Mouse (Mus musculus) E14TG2a.4 (cell line): ENCODE measurements around the gene Cemip.

Experiments used
- CTCF ChIP-seq: conservative IDR thresholded peaks from 2 replicates; pipeline ENCODE4 v1.5.1; 2014; ENCODE audit warnings: low read length
- NANOG ChIP-seq: IDR thresholded peaks from 2 replicates; pipeline ENCODE4 v1.6.1; 2014; ENCODE audit warnings: borderline replicate concordance, low read length, mixed read lengths
- POU5F1 ChIP-seq: IDR thresholded peaks from 2 replicates; pipeline ENCODE4 v1.6.1; 2014; ENCODE audit warnings: low read length, borderline replicate concordance

DNA sequence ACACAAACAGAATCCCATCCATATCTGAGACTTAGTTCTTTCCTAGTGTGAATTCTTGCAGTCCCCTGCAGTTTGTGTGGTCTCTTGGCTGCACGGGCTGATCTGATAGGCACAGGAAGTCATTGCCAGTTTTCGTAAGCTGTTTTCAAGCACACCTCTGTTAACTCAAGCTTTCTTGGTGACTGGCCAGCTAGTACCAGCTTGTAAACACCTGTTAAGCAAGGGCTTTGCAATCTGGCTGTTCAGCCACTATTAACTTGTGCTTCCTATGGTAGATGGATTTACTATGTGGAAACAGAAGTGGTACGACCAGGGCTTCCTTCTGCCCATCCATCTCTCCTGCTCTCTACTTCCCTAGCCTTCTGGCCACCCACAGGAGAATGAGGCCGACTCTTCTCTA, 166.1 kb downstream of the Cemip start:
- no peak for TF ChIP-seq CTCF
- no peak for TF ChIP-seq NANOG
- no peak for TF ChIP-seq POU5F1
